Mouse (Mus musculus) kidney, adult 11 months (tissue): ENCODE results near the gene Rnf31.

Experiments used
- DNase-seq: peaks from one replicate; pipeline ENCODE4 v3.0.0; 2022

Rnf31 gene

GRCm38 (mm10) chr14:55608339-55608738 lies 16.8 kb downstream of the Rnf31 start:
- no peak for DNase-seq

DNA sequence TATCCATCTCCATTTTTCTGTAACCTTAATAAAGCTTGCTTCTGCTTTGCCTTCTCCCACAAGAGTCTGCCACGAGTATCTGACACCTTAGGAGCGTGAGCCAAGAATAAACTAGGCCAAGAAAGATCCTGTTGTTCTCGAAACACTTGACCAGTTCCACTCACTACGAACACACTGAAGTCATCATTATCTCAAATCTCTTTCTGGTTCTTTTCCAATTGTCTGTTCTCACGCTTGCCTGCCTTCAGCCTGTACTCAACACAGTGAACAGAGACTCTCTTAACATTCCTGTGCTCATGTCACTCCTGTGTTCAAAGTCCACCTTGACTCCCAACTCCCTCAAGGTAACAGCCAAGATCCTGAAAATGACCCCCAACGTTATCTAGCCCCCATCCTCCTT lies 21.8 kb downstream of the Rnf31 start:
- DNase-seq = no peak

DNA sequence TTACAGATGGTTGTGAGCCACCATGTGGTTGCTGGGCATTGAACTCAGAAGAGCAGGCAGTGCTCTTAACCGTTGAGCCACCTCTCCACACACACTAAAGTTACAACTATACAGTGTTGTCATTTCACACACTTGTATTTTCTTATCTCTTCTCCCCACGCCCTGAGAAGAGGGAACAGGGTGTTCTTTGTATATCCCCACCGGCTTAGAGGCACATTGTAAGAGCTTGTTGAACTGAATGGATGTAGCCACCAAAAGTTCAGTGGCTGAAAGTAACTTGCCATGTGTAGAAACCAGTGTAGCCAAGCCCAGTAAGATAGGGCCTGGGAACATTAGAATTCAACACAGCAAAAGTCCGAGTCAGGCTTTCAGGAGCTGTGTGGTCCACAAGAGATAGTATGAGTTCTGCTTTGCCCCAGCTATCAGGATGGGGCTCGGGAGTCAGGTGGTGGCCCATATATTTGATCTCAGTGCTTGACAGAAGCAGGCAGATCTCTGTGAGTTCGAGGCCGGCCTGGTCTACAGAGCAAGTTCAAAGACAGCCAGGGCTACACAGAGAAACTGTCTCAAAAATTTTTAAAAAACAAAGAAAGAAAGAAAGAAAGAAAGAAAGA lies 23.2 kb downstream of the Rnf31 start:
- DNase-seq = no peak

GRCm38 (mm10) chr14:55615876-55616275 lies 24.4 kb downstream of the Rnf31 start:
- DNase-seq = no peak

DNA sequence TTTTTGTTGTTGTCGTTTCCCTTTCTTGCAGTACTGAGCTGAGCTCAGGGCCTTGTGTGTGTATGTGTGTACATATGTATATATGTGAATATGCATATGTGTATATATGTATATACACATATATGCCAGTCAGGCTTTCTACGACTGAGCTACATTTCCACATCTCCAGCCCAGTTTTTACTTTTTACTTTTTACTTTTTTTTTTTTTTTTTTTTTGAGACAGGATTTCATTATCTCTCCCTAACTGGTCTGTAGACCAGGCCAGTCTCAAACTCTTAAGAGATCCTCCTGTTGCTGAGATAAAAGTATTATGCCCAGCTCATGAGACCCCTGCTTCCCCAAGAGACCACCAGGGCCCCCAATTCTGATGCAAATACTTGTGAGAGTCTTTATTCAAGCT lies 25.3 kb downstream of the Rnf31 start:
- DNase-seq = no peak

- DNase-seq = peak; percentile 69
Observed at GRCm38 (mm10) chr14:55617822-55618221, 26.3 kb downstream of the Rnf31 start, which contains the start of gene Rec8. Gene Rec8, plus strand, starts transcription at chr14:55618037.

- DNase-seq = no peak
Observed at GRCm38 (mm10) chr14:55618486-55619195, 27.1 kb downstream of the Rnf31 start.

- no peak for DNase-seq
Observed at GRCm38 (mm10) chr14:55628077-55628827, 36.7 kb downstream of the Rnf31 start.

- peak; percentile 30 for DNase-seq
Observed at GRCm38 (mm10) chr14:55629312-55629711, 37.8 kb downstream of the Rnf31 start.

DNA sequence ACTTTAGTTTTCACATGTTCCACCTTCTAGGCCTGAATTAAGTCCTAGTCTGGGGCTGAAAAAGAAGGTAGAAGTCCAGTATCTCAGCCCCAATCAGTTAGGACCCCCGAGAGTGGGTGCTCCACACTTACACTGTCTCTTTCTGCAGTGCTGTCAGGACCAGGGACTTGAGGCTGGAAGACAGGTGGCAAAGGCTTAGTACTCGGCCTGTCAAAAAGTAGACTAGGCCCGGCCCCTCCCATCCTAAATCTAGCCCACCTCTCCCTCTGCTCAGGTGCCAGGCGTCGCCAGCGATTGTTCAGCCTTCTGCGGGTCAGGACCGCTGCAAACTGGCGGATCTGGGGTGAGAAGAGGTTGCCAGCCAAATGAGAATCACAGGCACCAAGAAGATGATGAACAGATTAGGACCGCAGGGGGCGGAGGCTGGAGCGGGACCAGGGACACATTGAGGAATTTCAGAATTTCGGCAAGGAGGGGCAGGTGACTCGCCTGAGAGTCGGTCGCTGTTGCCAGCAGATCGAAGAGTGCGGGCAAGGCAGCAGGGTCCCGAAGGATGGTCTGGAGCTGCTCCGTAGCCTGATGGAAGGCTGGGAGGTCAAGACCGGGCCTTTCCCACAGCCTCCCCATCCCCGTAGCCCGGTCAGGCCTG lies 43.5 kb downstream of the Rnf31 start:
- DNase-seq = peak; percentile 25

GRCm38 (mm10) chr14:55635523-55636007 lies 44.1 kb downstream of the Rnf31 start, which contains the start of gene Ipo4:
Gene Ipo4, minus strand, starts transcription at chr14:55635957.
- DNase-seq = peak; percentile 85

- no peak for DNase-seq
Observed at GRCm38 (mm10) chr14:55637795-55638194, 46.3 kb downstream of the Rnf31 start, which contains the start of gene Gm49378. Gene Gm49378, minus strand, starts transcription at chr14:55637895.

GRCm38 (mm10) chr14:55640816-55641215 lies 49.3 kb downstream of the Rnf31 start:
- DNase-seq = no peak

DNA sequence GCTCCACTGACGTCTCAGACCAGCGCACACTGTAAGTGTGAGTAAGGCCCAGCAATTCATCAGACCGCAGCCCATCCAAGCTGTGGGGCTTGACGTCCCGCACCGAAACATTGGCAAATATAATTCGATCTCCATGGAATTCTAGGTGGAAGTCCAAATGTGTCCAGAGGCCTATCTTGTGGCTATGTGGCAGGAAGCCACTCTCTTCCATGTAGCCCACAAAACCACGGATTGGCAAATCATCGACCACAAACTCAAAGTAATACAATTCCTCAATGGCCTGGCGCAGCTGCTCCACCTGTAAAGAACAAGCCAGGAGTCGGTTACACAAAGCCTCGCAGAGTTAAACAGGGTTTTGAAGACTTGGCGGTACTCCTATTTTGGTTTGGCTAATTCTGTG lies 49.8 kb downstream of the Rnf31 start:
- DNase-seq = no peak

- DNase-seq = no peak
Observed at GRCm38 (mm10) chr14:55642679-55643059, 51.2 kb downstream of the Rnf31 start.

GRCm38 (mm10) chr14:55643060-55643907 lies 51.8 kb downstream of the Rnf31 start, which contains the start of gene Tm9sf1:
Gene Tm9sf1, minus strand, starts transcription at chr14:55643806.
- peak; percentile 89 for DNase-seq

- DNase-seq = no peak
Observed at GRCm38 (mm10) chr14:55644261-55644888, 52.9 kb downstream of the Rnf31 start.

DNA sequence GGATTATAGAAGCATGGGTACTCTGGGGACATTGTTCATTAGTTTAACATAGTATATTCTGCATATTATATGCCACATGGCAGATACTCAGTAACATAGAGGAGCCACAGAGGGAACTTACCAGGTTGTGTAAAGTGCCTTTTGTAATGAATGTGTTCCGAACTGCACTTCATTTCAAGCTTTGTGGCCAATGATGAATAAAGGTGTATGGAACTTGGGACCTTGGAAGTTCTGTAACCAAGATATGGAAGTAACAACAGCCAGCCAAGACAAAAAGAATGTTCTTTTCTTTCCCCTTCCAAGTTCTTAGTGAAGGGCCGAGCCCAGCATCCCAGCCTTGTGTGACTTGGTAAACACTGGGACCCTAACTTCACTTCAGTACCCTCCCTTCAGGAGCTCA lies 58.4 kb downstream of the Rnf31 start, which contains the start of gene Tssk4:
Gene Tssk4, plus strand, starts transcription at position 301 of the 400 bp plus-strand sequence.
- DNase-seq = no peak

- DNase-seq = no peak
Observed at GRCm38 (mm10) chr14:55651528-55651927, 60.0 kb downstream of the Rnf31 start.
